In the genomic region with DNA sequence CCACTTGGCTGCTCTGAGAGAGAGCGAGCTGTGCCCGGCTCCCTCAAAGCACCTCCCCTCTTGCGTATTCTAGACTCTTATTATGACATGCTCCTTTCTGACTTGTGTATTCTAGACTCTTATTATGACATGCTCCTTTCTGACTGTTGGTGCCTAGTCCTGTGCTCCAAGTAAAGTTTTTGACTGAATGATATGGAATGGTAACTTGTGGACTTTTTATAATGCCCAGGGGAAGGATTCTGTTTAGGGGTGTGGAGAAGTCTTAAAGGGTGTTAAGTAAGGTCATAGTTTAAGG, we compare ENCODE assay signal across 9 mouse cellular contexts.
DNase-seq lines count a peak whose midpoint lies in the region; ATAC-seq lines count a peak whose summit lies in the region.
"Had no signal": no experiment of that assay in that cellular context is flagged by ENCODE, and none has a peak within 500 bp of the region (broad histone marks: within the 10 kb centered on the region; RNA-seq: fewer than 3 reads in every experiment).

No protein-coding gene starts in this region.

- intact Hi-C loops in heart, postnatal 25 days (cut with DNase I), result loop anchor here (2.0 kb wide), 2 partner anchors 24 to 52 kb away; no protein-coding TSS in a partner anchor

- H3K4me1 ChIP-seq in heart, embryonic 15.5 days (replicated peaks), result peaks cover 56% of the 10 kb centered on the region
- H3K4me1 ChIP-seq in limb, embryonic 13.5 days, result peaks cover 65% of the 10 kb centered on the region

- no peaks in the 10 kb centered on the region for H3K9me3 ChIP-seq in heart, embryonic 15.5 days (replicated peaks)
- no peaks in the 10 kb centered on the region for H3K9me3 ChIP-seq in limb, embryonic 13.5 days
- H3K9me3 ChIP-seq: neural tube, embryonic 13.5 days had no signal

- H3K27ac ChIP-seq in heart, embryonic 15.5 days, result 0 out of 2 replicates have a peak overlapping the region, but pooled peaks have one; percentile 12
- no peak overlapping the region for H3K27ac ChIP-seq in limb, embryonic 13.5 days
- H3K27ac ChIP-seq: neural tube, embryonic 13.5 days had no signal

- 31% methylated on average over 3 of the region's 3 CpGs for WGBS in heart, embryonic 15.5 days
- WGBS in limb, embryonic 13.5 days, result 28% methylated on average over 3 of the region's 3 CpGs

- H3K36me3 ChIP-seq in heart, embryonic 15.5 days, result no peaks in the 10 kb centered on the region
- no peaks in the 10 kb centered on the region for H3K36me3 ChIP-seq in limb, embryonic 13.5 days
- H3K36me3 ChIP-seq: neural tube, embryonic 13.5 days had no signal

- H3K4me3 ChIP-seq in heart, embryonic 15.5 days, result peak overlapping the region; percentile 18; the same call in 1 of the 2 replicates
- H3K4me3 ChIP-seq in limb, embryonic 13.5 days, result no peak overlapping the region
- H3K4me3 ChIP-seq: neural tube, embryonic 13.5 days had no signal

- H3K4me2 ChIP-seq in heart, embryonic 15.5 days, result peak overlapping the region; percentile 41
- H3K4me2 ChIP-seq in limb, embryonic 13.5 days (replicated peaks), result peak overlapping the region; percentile 34; the same call in 1 of the 2 replicates
- H3K4me2 ChIP-seq: neural tube, embryonic 13.5 days had no signal

- H3K27me3 ChIP-seq in heart, embryonic 15.5 days, result no peaks in the 10 kb centered on the region
- H3K27me3 ChIP-seq in limb, embryonic 13.5 days, result peaks cover 12% of the 10 kb centered on the region

- DNase-seq in heart, postnatal 25 days (ENCODE audit: low spot score), result no peak
- DNase-seq in ES-CJ7 (ENCODE audit: low read depth, low spot score), result peak; percentile 45
- peak; percentile 27 for DNase-seq in c-Kit-negative CD71-positive TER-119-positive erythroid progenitor cells, embryonic 14.5 days (ENCODE audit: low read depth, low spot score)
- DNase-seq in left cerebral cortex, adult 18-20 months (ENCODE audit: low spot score in 2 of 2), result no peak
- DNase-seq in frontal cortex, postnatal 10 days (ENCODE audit: low spot score in 2 of 2), result no peak
- DNase-seq in kidney, adult 18-20 months, result no peak

- no peak overlapping the region for H3K9ac ChIP-seq in heart, embryonic 15.5 days
- no peak overlapping the region for H3K9ac ChIP-seq in limb, embryonic 13.5 days
- H3K9ac ChIP-seq: neural tube, embryonic 13.5 days had no signal

- ATAC-seq in heart, embryonic 15.5 days (replicated peaks; ENCODE audit: insufficient number of reproducible peaks, insufficient read depth, low FRiP score, low read depth), result no peak
- no peak for ATAC-seq in limb, embryonic 13.5 days (ENCODE audit: low FRiP score, low read depth)

Comparison
In these comparisons a context has a peak if more than half of its experiments do, and no peak if none do; other contexts are left out.
1. DNase-seq: peak in ES-CJ7 (single experiment) and c-Kit-negative CD71-positive TER-119-positive erythroid progenitor cells, embryonic 14.5 days (single experiment); none in heart, postnatal 25 days (single experiment), left cerebral cortex, adult 18-20 months (0 of 2), frontal cortex, postnatal 10 days (0 of 2) and kidney, adult 18-20 months (single experiment).